Mouse (Mus musculus): ENCODE data around the gene Grap. TPM values are rescaled to one million over a fixed set of nuclear protein-coding genes. Genes with fewer than 3 reads are reported as not detected.

Gene Grap
- polyA plus RNA-seq (2012; rRNA removed), result 4.3 and 5.0 TPM in 2 replicates

GRCm38 (mm10) chr11:61652686-61653447 lies at the start of gene Grap:
Gene Grap, plus strand, starts transcription at chr11:61653265.

DNA sequence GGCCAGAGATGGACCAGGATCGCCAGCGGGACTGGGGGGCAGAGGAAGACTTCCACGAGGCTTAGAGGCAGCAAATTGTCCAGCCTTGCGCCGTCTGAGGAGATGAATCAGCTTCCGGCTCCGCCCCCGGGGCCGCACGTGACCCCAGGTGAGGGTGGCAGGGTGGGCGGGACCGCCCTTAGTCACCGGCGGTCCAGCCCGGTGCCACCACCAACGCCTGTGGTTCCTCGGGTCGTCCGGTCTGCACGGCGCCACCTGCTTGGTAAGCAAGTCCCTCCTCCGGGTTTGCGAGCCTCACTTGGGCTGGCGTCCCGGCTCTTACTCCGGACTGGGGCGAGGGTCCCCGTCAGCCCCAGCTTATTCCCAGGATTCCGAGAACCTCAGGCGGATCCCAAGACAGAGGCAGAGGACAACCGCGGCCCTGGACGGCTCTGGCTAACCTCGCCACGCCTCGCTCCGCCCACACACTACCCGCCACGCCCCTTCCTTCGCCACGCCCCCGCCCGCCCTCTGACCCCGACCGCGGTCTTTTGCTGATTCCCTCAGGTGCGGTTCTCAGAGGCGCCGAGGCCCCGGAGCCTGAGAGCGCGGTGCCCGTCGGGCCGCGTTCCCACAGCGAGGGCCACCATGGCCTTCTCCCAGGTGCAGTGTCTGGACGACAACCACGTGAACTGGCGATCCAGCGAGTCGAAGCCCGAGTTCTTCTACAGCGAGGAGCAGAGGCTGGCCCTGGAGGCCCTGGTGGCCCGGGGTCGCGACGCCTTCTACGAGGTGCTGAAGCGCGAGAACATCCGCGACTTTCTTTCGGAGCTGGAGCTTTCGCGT lies 31.1 kb downstream of the Grap start, which contains the start of gene Fam83g:
Gene Fam83g, plus strand, starts transcription at position 185 of the 825 bp plus-strand sequence.

DNA sequence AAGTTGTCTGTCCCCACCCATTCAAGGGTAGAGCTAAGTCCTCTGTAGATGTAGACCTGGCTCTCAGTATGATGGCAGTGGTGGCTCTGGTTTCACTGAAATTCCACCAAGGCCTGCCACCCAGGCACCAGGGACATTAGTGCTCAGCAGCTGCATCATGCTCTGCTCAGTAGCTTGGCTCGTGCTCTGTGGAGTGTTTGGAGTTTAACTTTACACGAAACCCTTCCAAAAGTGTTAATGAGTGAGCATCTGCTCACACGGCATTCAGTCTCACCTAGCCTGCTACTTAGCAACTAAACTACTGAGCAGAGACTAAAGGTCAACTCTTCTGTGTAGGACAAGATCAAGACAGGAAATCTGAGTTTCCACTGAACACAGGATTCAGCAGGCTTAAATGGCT lies 67.6 kb downstream of the Grap start, which contains the start of gene Slc5a10:
Gene Slc5a10, minus strand, starts transcription at position 191 of the 400 bp plus-strand sequence.

Other genes starting within 250 kb of the Grap start
- 67.9 TPM in 2 replicates for gene Rnf112, start 199.1 kb upstream of the Grap start, polyA plus RNA-seq (2012; rRNA removed)
- 116 and 195 TPM in 2 replicates for gene Mfap4, start 167.8 kb upstream of the Grap start, polyA plus RNA-seq (2012; rRNA removed)
- gene Mapk7, start 158.9 kb upstream of the Grap start, polyA plus RNA-seq (2012; rRNA removed), result 114 and 118 TPM in 2 replicates
- 50.0 and 58.5 TPM in 2 replicates for gene B9d1, start 148.1 kb upstream of the Grap start, polyA plus RNA-seq (2012; rRNA removed)
- gene Epn2, start 73.6 kb upstream of the Grap start, polyA plus RNA-seq (2012; rRNA removed), result 54.7 and 58.4 TPM in 2 replicates
- gene Fam83g, start 30.8 kb downstream of the Grap start, polyA plus RNA-seq (2012; rRNA removed), result 0.27 and 0.56 TPM in 2 replicates
- gene Slc5a10, start 67.6 kb downstream of the Grap start, polyA plus RNA-seq (2012; rRNA removed), result 0.04 and 0.10 TPM in 2 replicates
- gene Prpsap2, start 108.8 kb downstream of the Grap start, polyA plus RNA-seq (2012; rRNA removed), result 57.9 and 71.5 TPM in 2 replicates
- gene Ulk2, start 201.8 kb downstream of the Grap start, polyA plus RNA-seq (2012; rRNA removed), result 58.7 and 64.4 TPM in 2 replicates